9 mouse cellular contexts compared by ENCODE assay signal in the genomic region with DNA sequence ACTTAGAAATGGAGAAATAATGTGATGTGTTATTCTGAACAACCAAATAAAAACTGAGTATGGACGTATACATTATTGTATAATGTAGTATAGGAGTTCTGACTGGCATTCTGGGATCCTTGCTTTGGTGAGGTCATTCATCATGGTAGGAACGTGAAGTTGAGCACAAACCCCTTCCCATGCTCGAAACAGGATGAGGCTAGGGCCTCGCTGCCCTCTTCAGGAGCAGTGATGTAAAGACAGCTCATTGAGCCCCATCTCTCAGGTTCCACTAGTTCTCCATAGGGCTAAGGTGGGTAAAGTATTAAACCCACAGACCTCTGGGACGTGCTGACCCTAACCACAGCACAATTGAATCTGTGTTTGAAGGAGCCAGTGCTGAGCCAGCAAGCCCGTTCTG.
DNase-seq lines count a peak whose midpoint lies in the region; ATAC-seq and TF ChIP-seq lines count a peak whose summit lies in the region.
"Had no signal": no experiment of that assay in that cellular context is flagged by ENCODE, and none has a peak within 500 bp of the region (broad histone marks: within the 10 kb centered on the region; RNA-seq: fewer than 3 reads in every experiment).

No protein-coding gene starts in this region.

- 55% methylated on average over 6 of the region's 6 CpGs for WGBS in forebrain, embryonic 11.5 days
- WGBS in forebrain, embryonic 12.5 days = 55% methylated on average over 6 of the region's 6 CpGs
- 48% methylated on average over 6 of the region's 6 CpGs for WGBS in hindbrain, embryonic 15.5 days
- WGBS in midbrain, postnatal 0 days = 56% methylated on average over 6 of the region's 6 CpGs

- no peak overlapping the region for H3K27ac ChIP-seq in forebrain, embryonic 11.5 days (ENCODE audit: low read depth, low read length)
- no peak overlapping the region for H3K27ac ChIP-seq in forebrain, embryonic 12.5 days
- no peak overlapping the region for H3K27ac ChIP-seq in testis, adult 2 months (ENCODE audit: control insufficient read depth, insufficient read depth, low read depth, low read length)
- H3K27ac ChIP-seq in hindbrain, embryonic 15.5 days (replicated peaks) = no peak overlapping the region
- H3K27ac ChIP-seq in midbrain, postnatal 0 days (ENCODE audit: low read depth, low read length) = no peak overlapping the region

- no peaks in the 10 kb centered on the region for H3K4me1 ChIP-seq in forebrain, embryonic 11.5 days (replicated peaks; ENCODE audit: control insufficient read depth, insufficient read depth, low read length)
- H3K4me1 ChIP-seq in forebrain, embryonic 12.5 days = 0 out of 2 replicates have a peak, but pooled peaks cover 5% of the 10 kb centered on the region
- H3K4me1 ChIP-seq in testis, adult 2 months (ENCODE audit: control insufficient read depth, insufficient read depth, low read length) = no peaks in the 10 kb centered on the region
- peaks cover 4% of the 10 kb centered on the region for H3K4me1 ChIP-seq in hindbrain, embryonic 15.5 days (replicated peaks)
- H3K4me1 ChIP-seq in midbrain, postnatal 0 days (ENCODE audit: insufficient read depth, low read length) = no peaks in the 10 kb centered on the region

- TF ChIP-seq CTCF in testis, adult 2 months (IDR thresholded peaks at IDR 0.05; ENCODE audit: control insufficient read depth, insufficient read depth, insufficient replicate concordance, low read depth, low read length) = peak; percentile 45; the same call in 1 of the 2 replicates
- peak; percentile 73 for TF ChIP-seq CTCF in midbrain, postnatal 0 days (IDR thresholded peaks at IDR 0.05)

- no peak overlapping the region for H3K4me2 ChIP-seq in forebrain, embryonic 11.5 days (ENCODE audit: low read depth, low read length, severe bottlenecking)
- no peak overlapping the region for H3K4me2 ChIP-seq in forebrain, embryonic 12.5 days
- no peak overlapping the region for H3K4me2 ChIP-seq in hindbrain, embryonic 15.5 days
- no peak overlapping the region for H3K4me2 ChIP-seq in midbrain, postnatal 0 days (ENCODE audit: low read depth, low read length, poor library complexity, severe bottlenecking)

- H3K4me3 ChIP-seq in forebrain, embryonic 11.5 days (ENCODE audit: low read depth, low read length) = no peak overlapping the region
- no peak overlapping the region for H3K4me3 ChIP-seq in forebrain, embryonic 12.5 days (replicated peaks)
- H3K4me3 ChIP-seq in testis, adult 2 months (ENCODE audit: control insufficient read depth, low read depth, low read length) = no peak overlapping the region
- no peak overlapping the region for H3K4me3 ChIP-seq in hindbrain, embryonic 15.5 days
- no peak overlapping the region for H3K4me3 ChIP-seq in midbrain, postnatal 0 days (ENCODE audit: low read depth, low read length)
- H3K4me3 ChIP-seq: myocyte had no signal

- H3K9me3 ChIP-seq in forebrain, embryonic 11.5 days (ENCODE audit: control insufficient read depth, low read length) = no peaks in the 10 kb centered on the region
- no peaks in the 10 kb centered on the region for H3K9me3 ChIP-seq in forebrain, embryonic 12.5 days
- H3K9me3 ChIP-seq in hindbrain, embryonic 15.5 days = no peaks in the 10 kb centered on the region
- no peaks in the 10 kb centered on the region for H3K9me3 ChIP-seq in midbrain, postnatal 0 days (ENCODE audit: low read length)

- no peaks in the 10 kb centered on the region for H3K27me3 ChIP-seq in forebrain, embryonic 11.5 days (ENCODE audit: control insufficient read depth, insufficient read depth, low read length)
- H3K27me3 ChIP-seq in forebrain, embryonic 12.5 days = no peaks in the 10 kb centered on the region
- H3K27me3 ChIP-seq in testis, adult 2 months (ENCODE audit: control insufficient read depth, insufficient read depth, low read length) = no peaks in the 10 kb centered on the region
- no peaks in the 10 kb centered on the region for H3K27me3 ChIP-seq in hindbrain, embryonic 15.5 days
- H3K27me3 ChIP-seq in midbrain, postnatal 0 days (ENCODE audit: insufficient read depth, low read length) = no peaks in the 10 kb centered on the region

- ATAC-seq in forebrain, embryonic 11.5 days (replicated peaks; ENCODE audit: low FRiP score) = peak; percentile 70; the same call in 1 of the 2 replicates
- no peak for ATAC-seq in forebrain, embryonic 12.5 days (ENCODE audit: low FRiP score)
- ATAC-seq in hindbrain, embryonic 15.5 days (ENCODE audit: low FRiP score, low read depth) = peak; percentile 56; the same call in 1 of the 2 replicates
- ATAC-seq in midbrain, postnatal 0 days (ENCODE audit: low FRiP score) = peak; percentile 47; the same call in 1 of the 2 replicates

- no peaks in the 10 kb centered on the region for H3K36me3 ChIP-seq in forebrain, embryonic 11.5 days (ENCODE audit: control insufficient read depth, insufficient read depth, low read length)
- no peaks in the 10 kb centered on the region for H3K36me3 ChIP-seq in forebrain, embryonic 12.5 days (replicated peaks)
- H3K36me3 ChIP-seq in testis, adult 2 months (ENCODE audit: control insufficient read depth, insufficient read depth, low read length) = no peaks in the 10 kb centered on the region
- H3K36me3 ChIP-seq in hindbrain, embryonic 15.5 days = no peaks in the 10 kb centered on the region
- no peaks in the 10 kb centered on the region for H3K36me3 ChIP-seq in midbrain, postnatal 0 days (ENCODE audit: insufficient read depth, low read length)

- no peak for TF ChIP-seq POLR2A in testis, adult 2 months (IDR thresholded peaks at IDR 0.05; ENCODE audit: control insufficient read depth, low read depth, low read length)

- no peak overlapping the region for H3K9ac ChIP-seq in forebrain, embryonic 11.5 days (ENCODE audit: low read length)
- H3K9ac ChIP-seq in forebrain, embryonic 12.5 days = no peak overlapping the region
- no peak overlapping the region for H3K9ac ChIP-seq in hindbrain, embryonic 15.5 days
- no peak overlapping the region for H3K9ac ChIP-seq in midbrain, postnatal 0 days (replicated peaks; ENCODE audit: low read length, poor library complexity, severe bottlenecking)

- no peak for DNase-seq in forebrain, embryonic 11.5 days (ENCODE audit: low spot score)
- no peak for DNase-seq in testis, postnatal 14 days (ENCODE audit: low spot score)
- DNase-seq in midbrain, postnatal 0 days (ENCODE audit: low spot score) = peak; percentile 67
- no peak for DNase-seq in yolk sac, embryonic 10.5 days (ENCODE audit: low spot score)
- no peak for DNase-seq in urinary bladder, postnatal 4 days (ENCODE audit: low spot score in 2 of 2)
